Mouse (Mus musculus): Measurements from ENCODE around the gene Hist2h2ac.
"Not testable (repeated sequence)": the region's sequence is repeated elsewhere in the genome, so short reads cannot be mapped to it uniquely, and the experiment has no call there.

Gene Hist2h2ac

GRCm38 (mm10) chr3:96181510-96182381, 38.9 kb downstream of the Hist2h2ac start:
- DNase-seq (ENCODE audit: low read depth, low spot score), result no peak

- DNase-seq (ENCODE audit: low read depth, low spot score), result no peak
Observed at GRCm38 (mm10) chr3:96180727-96181477, 39.8 kb downstream of the Hist2h2ac start, which contains the start of gene Sv2a. Sv2a (plus strand) TSS chr3:96181151.

- DNase-seq (ENCODE audit: low read depth, low spot score), result no peak
Observed at GRCm38 (mm10) chr3:96179531-96179930, 41.1 kb downstream of the Hist2h2ac start.

- no peak for DNase-seq (ENCODE audit: low read depth, low spot score)
Observed at GRCm38 (mm10) chr3:96178902-96179301, 41.8 kb downstream of the Hist2h2ac start.

- DNase-seq (ENCODE audit: low read depth, low spot score), result no peak
Observed at GRCm38 (mm10) chr3:96178427-96178826, 42.3 kb downstream of the Hist2h2ac start.

- DNase-seq (ENCODE audit: low read depth, low spot score), result no peak
Observed at GRCm38 (mm10) chr3:96175251-96175650, 45.4 kb downstream of the Hist2h2ac start.

- not testable (repeated sequence) for DNase-seq (ENCODE audit: low read depth, low spot score)
Observed at GRCm38 (mm10) chr3:96174042-96174441, 46.6 kb downstream of the Hist2h2ac start.

GRCm38 (mm10) chr3:96173185-96173584, 47.5 kb downstream of the Hist2h2ac start:
- DNase-seq (ENCODE audit: low read depth, low spot score), result no peak

- peak; percentile 78 for DNase-seq (ENCODE audit: low read depth, low spot score)
Observed at GRCm38 (mm10) chr3:96172197-96173178, 48.2 kb downstream of the Hist2h2ac start, which contains the start of gene Sf3b4. Sf3b4 (plus strand) TSS chr3:96172332.

GRCm38 (mm10) chr3:96171583-96172196, 49.0 kb downstream of the Hist2h2ac start:
- DNase-seq (ENCODE audit: low read depth, low spot score), result no peak

- DNase-seq (ENCODE audit: low read depth, low spot score), result no peak
Observed at GRCm38 (mm10) chr3:96170976-96171545, 49.6 kb downstream of the Hist2h2ac start.
